Mouse (Mus musculus) heart, adult 2 months (tissue): Measurements from ENCODE around the gene Nop2.

Experiments
- CTCF ChIP-seq: fragments of 200-600 bp; IDR thresholded peaks from 2 replicates; pipeline ENCODE4 v1.8.1; 2022; ENCODE audit warnings: antibody characterized with exemption, mild to moderate bottlenecking, moderate library complexity
- EP300 ChIP-seq: fragments of 200-500 bp; IDR thresholded peaks from 2 replicates; pipeline ENCODE4 v1.6.1; 2011; ENCODE audit warnings: low read depth, low read length, control low read depth; ENCODE audit not compliant: insufficient read depth
- POLR2A ChIP-seq: fragments of 200-500 bp; IDR thresholded peaks from 2 replicates; pipeline ENCODE4 v1.6.1; 2011; ENCODE audit warnings: mild to moderate bottlenecking, low read depth, low read length, control low read depth; ENCODE audit not compliant: insufficient read depth

DNA sequence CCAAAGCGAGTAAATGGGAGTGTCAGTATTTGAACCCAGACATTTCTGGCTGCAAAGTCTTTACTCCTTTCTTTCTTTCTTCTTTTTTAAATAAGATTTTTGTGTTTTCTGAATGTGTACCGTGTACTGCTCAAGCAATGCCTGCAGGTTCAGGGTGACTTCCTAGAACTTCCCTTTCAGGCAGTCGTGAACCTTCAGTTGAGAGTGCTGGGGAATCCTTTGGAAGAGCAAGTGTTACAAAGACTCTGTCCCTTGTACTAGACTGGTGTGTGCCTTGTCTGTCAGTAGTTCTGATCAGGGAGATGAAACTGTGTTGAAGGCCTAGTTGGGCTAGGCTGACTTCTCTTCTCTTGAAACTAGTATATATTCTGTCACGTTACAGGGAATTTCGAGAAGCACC is 61.1 kb downstream of the Nop2 start:
- no peak for TF ChIP-seq CTCF
- TF ChIP-seq EP300, result no peak
- no peak for TF ChIP-seq POLR2A
